ENCODE assay signal across 23 mouse cellular contexts in the genomic region with DNA sequence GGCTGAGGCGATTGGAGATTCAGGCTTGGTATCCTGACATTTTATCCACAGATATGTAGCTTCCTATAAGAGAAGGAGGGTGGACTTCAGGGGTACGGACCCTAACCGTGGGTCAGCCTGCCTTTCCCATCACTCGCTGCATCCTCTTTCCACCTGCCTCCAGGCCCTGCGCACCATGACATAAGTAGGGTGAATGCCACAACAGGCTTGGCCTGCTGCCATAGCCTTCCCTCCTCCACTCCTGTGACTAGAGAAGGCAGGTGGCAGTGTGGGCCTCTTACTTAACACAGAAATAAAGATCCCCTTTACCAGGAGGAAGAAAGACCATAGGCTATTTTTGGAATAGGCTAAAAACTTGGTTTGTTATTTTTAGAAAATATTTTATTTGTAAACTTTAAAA. TPM values are rescaled to one million over a fixed set of nuclear protein-coding genes. Genes with fewer than 3 reads are reported as not detected.
DNase-seq lines count a peak whose midpoint lies in the region; ATAC-seq lines count a peak whose summit lies in the region.
"Had no signal": no experiment of that assay in that cellular context is flagged by ENCODE, and none has a peak within 500 bp of the region (broad histone marks: within the 10 kb centered on the region; RNA-seq: fewer than 3 reads in every experiment).

No protein-coding gene starts in this region.

- no peak overlapping the region for H3K9ac ChIP-seq in heart, embryonic 15.5 days
- H3K9ac ChIP-seq in liver, embryonic 12.5 days: no peak overlapping the region
- H3K9ac ChIP-seq: forebrain, embryonic 12.5 days; hindbrain, embryonic 15.5 days; intestine, embryonic 15.5 days; kidney, embryonic 15.5 days; limb, embryonic 12.5 days; liver, embryonic 13.5 days; lung, embryonic 15.5 days; neural tube, embryonic 15.5 days; stomach, embryonic 15.5 days had no signal

- H3K27me3 ChIP-seq in heart, embryonic 15.5 days: no peaks in the 10 kb centered on the region
- no peaks in the 10 kb centered on the region for H3K27me3 ChIP-seq in liver, embryonic 12.5 days (replicated peaks)
- H3K27me3 ChIP-seq: forebrain, embryonic 12.5 days; hindbrain, embryonic 15.5 days; intestine, embryonic 15.5 days; kidney, embryonic 15.5 days; limb, embryonic 12.5 days; liver, embryonic 13.5 days; lung, embryonic 15.5 days; neural tube, embryonic 15.5 days; stomach, embryonic 15.5 days had no signal

- intact Hi-C loops in heart, postnatal 25 days (cut with DNase I): loop anchor here (10.0 kb wide), 2 partner anchors 172 to 212 kb away; no protein-coding TSS in a partner anchor

- 65% methylated on average over 5 of the region's 5 CpGs for WGBS in heart, embryonic 15.5 days
- 85% methylated on average over 5 of the region's 5 CpGs for WGBS in liver, embryonic 12.5 days (ENCODE audit: insufficient replicate concordance)

- no peak overlapping the region for H3K27ac ChIP-seq in heart, embryonic 15.5 days
- H3K27ac ChIP-seq in liver, embryonic 12.5 days: no peak overlapping the region
- H3K27ac ChIP-seq: forebrain, embryonic 12.5 days; hindbrain, embryonic 15.5 days; intestine, embryonic 15.5 days; kidney, embryonic 15.5 days; limb, embryonic 12.5 days; liver, embryonic 13.5 days; lung, embryonic 15.5 days; macrophage; neural tube, embryonic 15.5 days; stomach, embryonic 15.5 days had no signal

- ATAC-seq in heart, embryonic 15.5 days (replicated peaks; ENCODE audit: insufficient number of reproducible peaks, insufficient read depth, low FRiP score, low read depth): peak; percentile 60; the same call in 1 of the 2 replicates
- no peak for ATAC-seq in liver, embryonic 12.5 days
- ATAC-seq: intestine, embryonic 15.5 days; midbrain, embryonic 16.5 days had no signal

- H3K4me1 ChIP-seq in heart, embryonic 15.5 days (replicated peaks): peaks cover 6% of the 10 kb centered on the region; the same call in 1 of the 2 replicates
- no peaks in the 10 kb centered on the region for H3K4me1 ChIP-seq in liver, embryonic 12.5 days
- H3K4me1 ChIP-seq: forebrain, embryonic 12.5 days; hindbrain, embryonic 15.5 days; intestine, embryonic 15.5 days; kidney, embryonic 15.5 days; limb, embryonic 12.5 days; liver, embryonic 13.5 days; lung, embryonic 15.5 days; neural tube, embryonic 15.5 days; stomach, embryonic 15.5 days had no signal

- H3K4me3 ChIP-seq in heart, embryonic 15.5 days: no peak overlapping the region
- no peak overlapping the region for H3K4me3 ChIP-seq in liver, embryonic 12.5 days
- H3K4me3 ChIP-seq: forebrain, embryonic 12.5 days; hindbrain, embryonic 15.5 days; intestine, embryonic 15.5 days; kidney, embryonic 15.5 days; limb, embryonic 12.5 days; liver, embryonic 13.5 days; lung, embryonic 15.5 days; neural tube, embryonic 15.5 days; stomach, embryonic 15.5 days had no signal

- H3K36me3 ChIP-seq in heart, embryonic 15.5 days: peaks cover 6% of the 10 kb centered on the region; the same call in 1 of the 2 replicates
- H3K36me3 ChIP-seq in liver, embryonic 12.5 days: peaks cover 71% of the 10 kb centered on the region
- H3K36me3 ChIP-seq: stomach, embryonic 15.5 days had no signal

- H3K4me2 ChIP-seq in heart, embryonic 15.5 days: no peak overlapping the region
- no peak overlapping the region for H3K4me2 ChIP-seq in liver, embryonic 12.5 days
- H3K4me2 ChIP-seq: forebrain, embryonic 12.5 days; hindbrain, embryonic 15.5 days; intestine, embryonic 15.5 days; kidney, embryonic 15.5 days; limb, embryonic 12.5 days; liver, embryonic 13.5 days; lung, embryonic 15.5 days; neural tube, embryonic 15.5 days; stomach, embryonic 15.5 days had no signal

- no peak for DNase-seq in heart, postnatal 25 days (ENCODE audit: low spot score)
- peak; percentile 45 for DNase-seq in adrenal gland, postnatal 25 days
- DNase-seq in adrenal gland, postnatal 36 days: peak; percentile 51 to 64
- DNase-seq in cerebellum, adult 8-10 months: peak; percentile 64
- no peak for DNase-seq in retina, postnatal 1 day
- DNase-seq in thymus, postnatal 10 days (ENCODE audit: low spot score in 2 of 2): no peak
- DNase-seq: gastrocnemius, postnatal 36 days; heart, postnatal 36 days; liver, embryonic 13.5 days; right cerebral cortex, postnatal 14 days; thymus, adult 2 months had no signal

- H3K9me3 ChIP-seq in heart, embryonic 15.5 days (replicated peaks): no peaks in the 10 kb centered on the region
- no peaks in the 10 kb centered on the region for H3K9me3 ChIP-seq in liver, embryonic 12.5 days (replicated peaks)
- H3K9me3 ChIP-seq: forebrain, embryonic 12.5 days; hindbrain, embryonic 15.5 days; intestine, embryonic 15.5 days; kidney, embryonic 15.5 days; limb, embryonic 12.5 days; liver, embryonic 13.5 days; lung, embryonic 15.5 days; neural tube, embryonic 15.5 days; stomach, embryonic 15.5 days had no signal

RNA-seq across cellular contexts. Expression of a gene that starts 23.9 kb away (rescaled TPM):
- polyA plus RNA-seq in heart, embryonic 15.5 days (2015; fragmentation: Nextera tagmentation; extraction: Ambion mirVana): 12.6 and 17.5 TPM in 2 replicates
- total RNA-seq in heart, postnatal 25 days (2021): 10 to 100 TPM; 14.7 to 15.3 TPM
- 34.3 and 35.4 TPM in 2 replicates for total RNA-seq in adrenal gland, postnatal 25 days (2021)
- 10 to 100 TPM; 27.3 to 30.3 TPM for total RNA-seq in adrenal gland, postnatal 36 days (2021)
- 28.3 and 30.5 TPM in 2 replicates for polyA plus RNA-seq in liver, embryonic 12.5 days (2016; fragmentation: Nextera tagmentation; extraction: Ambion mirVana)

Comparison
In these comparisons a context has a peak if more than half of its experiments do, and no peak if none do; other contexts are left out.
1. DNase-seq: peak in adrenal gland, postnatal 25 days (single experiment), adrenal gland, postnatal 36 days (2 of 2) and cerebellum, adult 8-10 months (single experiment); none in heart, postnatal 25 days (single experiment), retina, postnatal 1 day (single experiment) and thymus, postnatal 10 days (0 of 2).